Mouse (Mus musculus) midbrain, embryonic 12.5 days (tissue): Measurements from ENCODE around the gene AU021092. TPM values are rescaled to one million over a fixed set of nuclear protein-coding genes. Genes with fewer than 3 reads are reported as not detected.
"Not testable (repeated sequence)": the region's sequence is repeated elsewhere in the genome, so short reads cannot be mapped to it uniquely, and the experiment has no call there.

Experiments used
- ATAC-seq: fragments of 200-750 bp; cut with Nextera tagmentation; 2 replicates; pipeline ENCODE4 v1.8.0; 2017; ENCODE audit warnings: low read depth, moderate TSS enrichment, moderate library complexity; ENCODE audit not compliant: low FRiP score
- H3K27ac ChIP-seq: fragments of 300-500 bp; sonication (generic); replicated peaks from 2 replicates; pipeline ENCODE4 v1.5.1; 2016; ENCODE audit warnings: mild to moderate bottlenecking
- H3K27me3 ChIP-seq: fragments of 300-500 bp; sonication (generic); 2 replicates; pipeline ENCODE4 v1.6.1; 2016; ENCODE audit warnings: mild to moderate bottlenecking
- H3K36me3 ChIP-seq: fragments of 300-500 bp; sonication (generic); 2 replicates; pipeline ENCODE4 v1.6.1; 2016
- H3K4me1 ChIP-seq: fragments of 300-500 bp; sonication (generic); 2 replicates; pipeline ENCODE4 v1.6.1; 2016
- H3K4me2 ChIP-seq: fragments of 300-500 bp; sonication (generic); replicated peaks from 2 replicates; pipeline ENCODE4 v1.6.1; 2016; ENCODE audit warnings: mild to moderate bottlenecking, moderate library complexity
- H3K4me3 ChIP-seq: fragments of 300-500 bp; sonication (generic); 2 replicates; pipeline ENCODE4 v1.5.1; 2016; ENCODE audit warnings: mild to moderate bottlenecking
- H3K9ac ChIP-seq: fragments of 300-500 bp; sonication (generic); replicated peaks from 2 replicates; pipeline ENCODE4 v1.6.1; 2016; ENCODE audit warnings: mild to moderate bottlenecking, moderate library complexity
- H3K9me3 ChIP-seq: fragments of 300-500 bp; sonication (generic); 2 replicates; pipeline ENCODE4 v1.6.1; 2016; ENCODE audit warnings: mild to moderate bottlenecking
- WGBS: fragments of 180-500 bp; shearing (Covaris S2); methylation state at CpG from one replicate; pipeline ENCODE4 v1.1.7; 2016; 5-methylcytosine and 5-hydroxymethylcytosine counted together
- polyA plus RNA-seq: library from polyadenylated mRNA; unstranded; fragments of >200 nt; fragmentation: Nextera tagmentation; extraction: Ambion mirVana; gene quantifications from 2 replicates; pipeline ENCODE4 v1.2.1, GENCODE M21; 2016

Gene AU021092
- polyA plus RNA-seq, 1 experiment from 2014 or later, result 6.1 TPM

DNA sequence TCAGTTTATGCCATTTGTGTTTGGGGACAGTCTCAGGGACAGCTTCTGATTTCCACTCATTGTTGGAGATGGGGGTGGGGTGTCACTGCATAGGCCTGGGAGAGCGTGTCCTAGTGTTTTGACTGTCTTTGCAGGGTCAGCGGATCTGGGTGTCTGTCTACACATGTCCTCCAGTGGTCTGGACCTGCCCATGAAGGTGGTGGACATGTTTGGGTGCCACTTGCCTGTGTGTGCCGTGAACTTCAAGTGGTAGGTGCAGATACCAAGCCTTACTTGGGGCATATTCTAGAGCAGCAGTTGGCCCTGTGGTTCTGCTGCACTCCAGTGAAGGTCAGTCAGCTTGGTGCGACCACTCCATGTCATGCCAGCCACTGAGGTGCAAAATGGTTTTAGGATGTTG, 20.3 kb upstream of the AU021092 start:
- no peak for ATAC-seq
- no peaks in the 10 kb centered on the region for H3K9me3 ChIP-seq
- H3K4me3 ChIP-seq, result no peak overlapping the region
- no peaks in the 10 kb centered on the region for H3K27me3 ChIP-seq
- peaks cover 58% of the 10 kb centered on the region for H3K36me3 ChIP-seq
- WGBS, result 92% methylated on average over 4 of the region's 4 CpGs
- H3K27ac ChIP-seq, result no peak overlapping the region
- no peak overlapping the region for H3K4me2 ChIP-seq
- H3K9ac ChIP-seq, result no peak overlapping the region
- no peaks in the 10 kb centered on the region for H3K4me1 ChIP-seq

DNA sequence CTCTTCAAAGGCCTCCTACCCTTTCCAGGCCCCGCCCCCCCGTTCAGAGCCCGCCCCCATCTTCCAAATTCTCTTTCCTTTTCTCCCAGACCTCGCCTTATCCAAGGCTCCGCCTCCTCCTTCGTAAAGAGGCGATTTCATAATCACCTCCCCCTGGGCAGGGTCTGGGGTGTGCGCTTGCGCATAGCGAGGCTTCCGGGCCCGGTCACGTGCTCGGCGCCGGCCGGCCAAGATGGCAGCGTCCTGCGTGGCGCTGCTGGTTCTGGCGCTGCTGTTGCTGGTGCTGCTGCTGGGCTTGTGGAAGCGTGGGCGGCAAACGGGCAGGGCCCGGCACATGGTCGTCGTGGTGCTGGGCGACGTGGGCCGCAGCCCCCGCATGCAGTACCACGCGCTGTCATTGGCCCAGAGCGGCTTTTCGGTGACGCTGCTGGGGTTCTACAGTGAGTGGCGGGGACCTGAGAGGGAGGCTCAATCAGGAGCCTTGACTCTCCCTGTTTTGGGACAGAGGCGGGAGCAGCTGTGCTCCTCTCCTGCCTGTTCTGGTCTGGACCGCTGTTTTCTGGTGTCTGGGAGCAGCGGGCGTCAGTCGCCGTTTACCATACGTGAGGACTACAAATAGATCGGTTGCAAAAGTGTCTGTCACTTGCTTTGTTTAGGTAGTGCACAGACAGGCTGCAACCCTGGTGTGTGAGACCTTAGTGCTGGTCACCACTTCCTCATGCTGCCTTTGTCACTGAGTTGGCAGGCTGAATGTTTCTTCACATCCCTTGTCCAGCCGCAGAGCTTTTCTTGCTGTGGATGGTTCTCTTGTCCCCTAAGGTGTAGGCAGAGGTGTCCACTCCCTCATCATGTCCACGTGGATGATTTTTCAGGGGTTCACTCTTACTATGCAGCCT, 11.6 kb upstream of the AU021092 start, which contains the start of gene Alg1:
Gene Alg1, plus strand, starts transcription at position 204 of the 896 bp plus-strand sequence.
- Histone ChIP-seq H3K4me1 (peaks cover 7% of the 10 kb centered on the region), H3K27me3 (no peaks in the 10 kb centered on the region), H3K4me2 (peak within 1 kb of the TSS; percentile 76), H3K36me3 (no peaks in the 10 kb centered on the region), H3K27ac (no peak within 1 kb of the TSS), H3K9ac (peak within 1 kb of the TSS; percentile 83), H3K4me3 (peak within 1 kb of the TSS; percentile 86), H3K9me3 (no peaks in the 10 kb centered on the region)
- WGBS, result 2% methylated on average over 47 of the region's 47 CpGs
- peak; percentile 95 for ATAC-seq

DNA sequence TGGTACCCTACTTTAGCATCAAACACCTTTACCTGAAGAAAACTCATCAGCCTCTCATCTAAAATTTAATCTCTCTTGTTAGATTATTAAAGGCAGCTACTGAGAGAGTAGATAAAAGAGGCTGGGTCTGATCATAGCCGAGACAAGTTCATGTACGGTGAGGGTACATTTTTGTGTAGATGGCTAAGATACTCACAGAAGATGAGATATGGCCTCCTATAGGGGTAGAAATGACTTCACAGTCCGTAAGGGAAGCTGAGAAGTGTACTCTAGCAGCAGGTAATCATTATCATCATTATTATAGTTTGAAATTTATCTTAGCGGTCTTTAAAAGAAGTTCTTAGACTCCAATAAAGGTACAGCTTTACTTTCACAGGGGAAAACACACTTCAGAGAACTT, 10.9 kb upstream of the AU021092 start:
- Histone ChIP-seq H3K4me1 (peaks cover 7% of the 10 kb centered on the region), H3K4me2 (peak overlapping the region; percentile 76), H3K9ac (no peak overlapping the region), H3K9me3 (no peaks in the 10 kb centered on the region), H3K4me3 (peak overlapping the region; percentile 86), H3K36me3 (no peaks in the 10 kb centered on the region), H3K27ac (no peak overlapping the region), H3K27me3 (no peaks in the 10 kb centered on the region)
- 73% methylated on average over 4 of the region's 4 CpGs for WGBS
- ATAC-seq, result 0 out of 2 replicates have a peak, but pooled peaks have one; percentile 14

DNA sequence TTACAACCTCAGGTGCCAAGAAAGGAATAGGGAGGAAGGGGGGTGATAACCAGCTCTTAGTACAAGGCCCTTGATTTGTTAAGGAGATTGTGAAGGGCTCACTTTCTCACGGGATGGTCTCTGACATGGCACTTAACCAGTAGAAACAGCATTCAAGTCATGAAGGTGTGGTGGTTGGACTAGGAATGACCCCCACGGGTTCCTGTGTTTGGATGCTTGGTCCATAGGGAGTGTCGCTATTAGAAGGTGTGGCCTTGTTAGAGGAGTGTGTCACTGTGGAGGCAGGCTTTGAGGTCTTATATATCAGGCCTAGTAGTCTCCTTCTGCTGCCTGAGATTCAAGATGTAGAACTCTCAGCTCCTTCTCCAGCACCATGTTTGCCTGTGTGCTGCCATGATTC, 6.0 kb upstream of the AU021092 start:
- not testable (repeated sequence) for H3K4me3 ChIP-seq, H3K27me3 ChIP-seq, H3K9me3 ChIP-seq, H3K4me2 ChIP-seq, H3K36me3 ChIP-seq, H3K9ac ChIP-seq, ATAC-seq, H3K27ac ChIP-seq, H3K4me1 ChIP-seq
- WGBS, result 73% methylated on average over 3 of the region's 3 CpGs

DNA sequence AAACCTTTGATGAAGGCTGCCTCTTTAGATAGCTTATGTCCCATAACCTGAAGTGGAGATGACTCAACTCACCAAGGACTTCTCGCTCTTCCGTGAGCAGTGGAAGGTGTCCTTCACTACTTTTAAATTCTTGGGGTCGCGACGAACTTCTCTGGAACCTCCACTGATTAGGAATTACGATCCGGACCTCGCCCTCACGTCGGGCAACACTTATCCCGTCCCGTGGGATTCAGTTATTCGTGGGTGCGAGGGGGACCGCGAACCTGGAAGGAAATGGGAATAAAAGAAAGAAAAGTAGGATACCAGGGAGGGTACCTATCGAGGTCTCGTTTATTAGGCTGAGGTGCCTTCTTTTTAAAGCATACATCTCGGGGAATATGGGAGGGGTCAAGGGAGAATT, 5.4 kb upstream of the AU021092 start:
- H3K9ac ChIP-seq, H3K27ac ChIP-seq, H3K36me3 ChIP-seq, H3K9me3 ChIP-seq, ATAC-seq, H3K27me3 ChIP-seq, H3K4me1 ChIP-seq, H3K4me3 ChIP-seq, H3K4me2 ChIP-seq: not testable (repeated sequence)
- 85% methylated on average over 19 of the region's 19 CpGs for WGBS

DNA sequence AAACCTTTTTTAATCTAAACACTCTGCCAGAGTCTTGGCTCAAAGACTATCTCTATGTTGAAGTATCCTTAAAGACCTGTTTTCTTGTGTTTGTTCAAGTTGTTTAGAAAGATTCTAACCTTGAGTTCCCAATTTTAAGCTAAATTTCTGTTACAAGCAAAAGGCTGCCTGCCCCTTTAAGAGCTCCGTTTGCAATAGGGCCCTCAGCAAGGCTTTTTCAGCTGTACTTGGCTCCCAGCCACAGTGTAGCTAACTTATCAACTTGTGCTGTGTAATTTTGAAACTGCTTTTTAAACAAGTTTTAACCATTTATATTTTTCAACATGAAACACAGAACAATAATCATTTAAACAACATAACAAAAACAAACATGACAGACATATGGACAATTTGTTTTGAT, 4.4 kb upstream of the AU021092 start:
- H3K36me3 ChIP-seq, H3K9ac ChIP-seq, H3K4me2 ChIP-seq, ATAC-seq, H3K27ac ChIP-seq, H3K27me3 ChIP-seq, H3K4me3 ChIP-seq, H3K9me3 ChIP-seq, H3K4me1 ChIP-seq: not testable (repeated sequence)
- 20% methylated on average over 1 of the region's 1 CpGs for WGBS

DNA sequence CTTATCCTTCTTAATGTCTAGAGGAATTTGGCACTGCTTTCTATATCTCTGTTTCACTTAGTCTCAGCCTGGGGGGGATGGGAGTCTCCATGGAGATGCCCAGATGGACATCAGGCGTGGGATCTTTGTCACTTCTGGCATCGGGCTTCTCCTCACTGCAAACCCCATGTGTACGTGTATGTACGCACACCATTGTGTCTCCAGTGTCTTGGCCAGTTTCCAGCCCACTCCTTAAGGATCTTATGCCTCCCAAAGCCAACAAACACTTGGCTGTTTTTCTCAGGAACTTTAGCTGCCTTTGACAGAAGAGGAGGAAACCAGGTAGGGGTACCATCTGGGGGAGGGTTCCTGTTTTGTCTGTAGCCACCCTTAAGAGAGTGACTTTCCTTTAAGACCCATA, 696 bp downstream of the AU021092 start:
- 76% methylated on average over 4 of the region's 4 CpGs for WGBS
- no peak overlapping the region for H3K4me2 ChIP-seq
- ATAC-seq, result no peak
- H3K27ac ChIP-seq, result no peak overlapping the region
- no peak overlapping the region for H3K9ac ChIP-seq
- 0 out of 2 replicates have a peak, but pooled peaks cover 3% of the 10 kb centered on the region for H3K27me3 ChIP-seq
- no peaks in the 10 kb centered on the region for H3K4me1 ChIP-seq
- no peaks in the 10 kb centered on the region for H3K9me3 ChIP-seq
- no peaks in the 10 kb centered on the region for H3K36me3 ChIP-seq
- no peak overlapping the region for H3K4me3 ChIP-seq

DNA sequence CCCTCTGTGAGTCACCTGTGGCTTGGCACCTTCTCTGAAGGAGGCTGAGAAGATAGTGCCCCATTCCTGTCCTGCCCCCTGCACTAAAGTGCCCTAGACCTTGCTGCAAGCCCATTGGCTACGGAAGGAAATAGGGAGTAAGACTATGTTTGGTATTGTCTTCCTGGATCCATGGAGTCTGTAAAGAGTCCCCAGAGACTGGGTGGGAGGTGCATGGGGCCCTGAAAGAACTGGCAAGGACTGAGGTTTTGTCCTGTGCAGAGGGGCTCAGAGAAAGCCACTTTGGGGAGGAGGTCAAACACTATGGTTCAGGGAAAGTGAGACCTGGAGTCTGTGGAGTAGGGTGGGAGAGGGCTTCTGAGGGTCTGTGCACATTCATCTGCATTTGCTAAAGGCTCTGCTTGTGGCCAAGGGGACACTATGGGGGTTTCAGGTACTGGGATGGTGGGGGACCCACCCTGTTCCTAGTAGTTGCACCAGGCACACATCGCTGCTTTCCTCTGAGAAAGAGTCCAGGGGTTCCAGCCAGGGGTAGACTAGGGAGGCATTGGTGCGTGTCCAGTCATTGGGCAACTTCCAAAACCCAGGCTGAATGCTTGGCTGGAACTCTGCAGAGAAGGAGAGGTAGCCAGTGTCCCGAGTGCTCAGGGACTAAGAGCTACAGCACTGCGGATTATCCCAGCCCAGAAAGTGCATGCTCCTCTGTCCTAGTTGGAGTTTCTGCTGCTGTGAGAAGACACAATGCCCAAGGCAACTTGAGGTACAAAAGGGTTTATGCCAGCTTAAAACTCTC, 4.6 kb downstream of the AU021092 start:
- H3K4me3 ChIP-seq, result no peak overlapping the region
- no peak overlapping the region for H3K27ac ChIP-seq
- H3K4me2 ChIP-seq, result no peak overlapping the region
- no peaks in the 10 kb centered on the region for H3K36me3 ChIP-seq
- peaks cover 7% of the 10 kb centered on the region; the same call in 1 of the 2 replicates for H3K27me3 ChIP-seq
- H3K9me3 ChIP-seq, result no peaks in the 10 kb centered on the region
- no peak overlapping the region for H3K9ac ChIP-seq
- 61% methylated on average over 5 of the region's 5 CpGs for WGBS
- no peak for ATAC-seq
- H3K4me1 ChIP-seq, result no peaks in the 10 kb centered on the region

DNA sequence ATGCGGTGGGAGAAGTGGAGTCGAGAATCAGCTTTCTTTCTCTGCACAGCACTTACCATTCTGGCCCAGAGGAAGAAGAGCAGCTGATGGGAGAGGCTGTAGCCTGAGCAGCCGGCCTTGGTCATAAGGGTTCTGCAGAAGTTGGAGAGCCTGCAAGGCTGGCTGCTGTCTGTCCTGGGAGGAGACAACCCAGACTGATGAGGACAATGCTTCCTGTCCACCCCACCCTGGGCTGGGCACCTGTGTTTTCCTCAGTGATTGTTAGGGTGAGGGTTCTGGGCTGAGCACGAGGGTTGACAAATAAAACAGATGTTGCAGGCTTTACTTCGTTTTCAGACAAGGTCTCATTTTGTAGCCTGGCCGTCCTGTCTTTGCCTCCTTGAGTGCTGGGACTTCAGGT, 5.4 kb downstream of the AU021092 start:
- no peaks in the 10 kb centered on the region for H3K4me1 ChIP-seq
- H3K27ac ChIP-seq, result no peak overlapping the region
- no peaks in the 10 kb centered on the region for H3K9me3 ChIP-seq
- H3K9ac ChIP-seq, result no peak overlapping the region
- H3K4me2 ChIP-seq, result no peak overlapping the region
- H3K27me3 ChIP-seq, result peaks cover 4% of the 10 kb centered on the region; the same call in 1 of the 2 replicates
- no peak for ATAC-seq
- H3K36me3 ChIP-seq, result no peaks in the 10 kb centered on the region
- WGBS, result 67% methylated on average over 6 of the region's 6 CpGs
- H3K4me3 ChIP-seq, result no peak overlapping the region

DNA sequence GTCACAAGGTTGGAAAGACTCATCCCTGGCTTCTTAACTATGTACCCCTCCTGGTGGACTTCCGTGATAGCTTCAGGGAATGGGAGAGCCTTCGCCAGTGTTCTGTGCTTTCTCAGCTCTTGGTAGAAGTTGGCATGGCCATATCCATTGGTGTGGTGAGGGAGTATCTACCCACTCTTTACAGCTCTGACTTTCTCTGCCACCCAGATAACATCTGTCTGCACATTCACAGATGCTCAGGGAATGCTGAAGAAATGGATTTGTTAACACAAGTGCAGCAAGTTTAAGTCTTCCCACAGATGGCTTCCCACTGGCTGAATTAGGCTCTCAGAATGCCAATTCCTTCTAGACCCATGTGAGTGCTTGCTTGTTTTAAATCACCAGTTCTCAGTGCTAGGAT, 8.0 kb downstream of the AU021092 start:
- Histone ChIP-seq H3K4me1 (no peaks in the 10 kb centered on the region), H3K27me3 (peaks cover 4% of the 10 kb centered on the region; the same call in 1 of the 2 replicates), H3K9me3 (no peaks in the 10 kb centered on the region), H3K4me3 (no peak overlapping the region), H3K4me2 (no peak overlapping the region), H3K36me3 (no peaks in the 10 kb centered on the region), H3K27ac (no peak overlapping the region), H3K9ac (no peak overlapping the region)
- 83% methylated on average over 2 of the region's 2 CpGs for WGBS
- ATAC-seq, result no peak

DNA sequence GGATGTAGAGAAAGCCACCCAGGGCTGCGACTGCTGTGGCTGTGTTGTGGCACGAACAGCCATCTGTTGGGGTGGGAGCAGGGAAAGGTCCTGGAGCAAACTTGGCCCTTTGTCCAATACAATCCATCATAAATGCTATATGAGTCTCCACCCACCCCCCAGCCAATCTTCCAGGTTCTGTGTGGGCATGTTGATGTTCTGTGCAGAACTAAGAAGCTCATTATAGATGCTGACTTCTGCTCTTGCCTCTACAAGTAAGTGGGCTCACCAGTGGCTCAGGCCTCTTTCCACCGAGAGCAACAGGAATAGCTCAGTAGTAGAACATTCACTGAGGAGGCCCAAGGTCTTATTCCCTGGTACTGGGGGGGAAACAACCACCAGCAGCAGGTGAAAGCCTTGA, 9.9 kb downstream of the AU021092 start:
- Histone ChIP-seq H3K36me3 (no peaks in the 10 kb centered on the region), H3K9ac (no peak overlapping the region), H3K4me2 (no peak overlapping the region), H3K4me3 (no peak overlapping the region), H3K9me3 (no peaks in the 10 kb centered on the region), H3K27me3 (peaks cover 4% of the 10 kb centered on the region; the same call in 1 of the 2 replicates), H3K27ac (no peak overlapping the region), H3K4me1 (no peaks in the 10 kb centered on the region)
- no peak for ATAC-seq
- WGBS, result 87% methylated on average over 3 of the region's 3 CpGs

DNA sequence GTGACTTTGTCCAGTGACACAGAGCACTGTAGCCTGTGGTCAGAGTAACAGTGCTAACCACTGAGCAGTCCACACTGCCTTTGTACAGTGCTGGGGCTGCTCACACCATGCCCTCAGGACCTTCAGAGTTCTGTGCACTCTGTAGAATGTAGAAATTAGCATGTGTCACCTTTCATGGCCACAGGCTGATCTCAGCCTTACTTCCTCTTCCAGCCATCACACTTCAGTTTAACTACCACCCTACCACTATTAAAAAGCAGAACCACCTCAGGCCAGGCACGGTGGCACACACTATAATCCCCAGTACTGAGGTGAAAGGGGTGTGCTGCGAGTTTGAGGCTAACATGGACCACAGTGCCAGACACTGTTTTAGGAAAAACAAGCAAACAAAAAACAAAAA, 11.7 kb downstream of the AU021092 start:
- H3K27me3 ChIP-seq, result peaks cover 11% of the 10 kb centered on the region
- ATAC-seq, result no peak
- no peak overlapping the region for H3K27ac ChIP-seq
- H3K4me2 ChIP-seq, result no peak overlapping the region
- 76% methylated on average over 2 of the region's 2 CpGs for WGBS
- H3K4me3 ChIP-seq, result no peak overlapping the region
- H3K4me1 ChIP-seq, result no peaks in the 10 kb centered on the region
- H3K36me3 ChIP-seq, result no peaks in the 10 kb centered on the region
- H3K9ac ChIP-seq, result no peak overlapping the region
- no peaks in the 10 kb centered on the region for H3K9me3 ChIP-seq
